Mouse (Mus musculus) CH12F3 (cell line): ENCODE measurements around the gene Peak1.
"Not testable (repeated sequence)": the region's sequence is repeated elsewhere in the genome, so short reads cannot be mapped to it uniquely, and the experiment has no call there.

ENCODE experiments used
- in situ Hi-C: fragments of 300-500 bp; cut with MboI; formaldehyde crosslinking; loops from 2 replicates; pipeline ENCODE4 v1.14.3; 2020; ENCODE audit warnings: low sequenced_read_pairs

Gene Peak1

DNA sequence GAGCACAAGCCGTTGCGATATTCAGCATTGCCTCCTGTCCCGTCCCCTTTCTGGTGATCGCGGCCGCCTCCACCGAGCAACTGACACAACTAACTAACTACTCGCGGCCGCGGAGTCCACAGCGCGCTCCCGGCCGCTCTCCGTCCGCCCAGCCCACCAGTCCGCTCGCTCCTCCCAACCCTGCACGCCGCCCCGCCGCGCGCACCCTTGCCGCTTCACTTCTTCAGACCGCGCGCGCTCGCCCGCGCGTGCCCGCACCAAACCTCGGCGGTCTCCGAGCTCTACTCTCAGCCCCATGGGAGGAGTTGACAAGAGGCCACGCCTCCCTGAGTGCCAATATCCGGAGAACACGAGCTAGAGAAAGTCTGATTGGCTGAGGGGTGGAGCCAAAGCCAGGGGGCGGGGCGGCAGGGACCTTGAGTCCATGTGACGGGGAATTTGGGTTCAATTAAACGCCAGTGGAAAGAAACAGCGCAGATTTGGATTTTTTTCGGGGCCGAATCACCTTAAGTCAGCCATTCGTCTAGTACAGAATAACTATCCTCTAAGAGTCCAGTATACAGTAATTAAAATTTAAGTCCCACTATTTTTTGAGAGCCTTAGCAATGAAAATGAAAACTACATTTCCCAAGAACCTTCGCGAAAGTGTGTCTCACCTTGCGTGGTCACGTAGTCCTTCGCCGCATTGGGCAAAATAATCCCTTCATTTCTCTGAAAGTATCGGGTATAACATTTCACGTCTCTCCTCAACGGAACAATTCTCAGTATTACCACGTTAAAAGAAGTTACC, at the start of gene Peak1, which contains the start of gene Hmg20a:
Peak1 (minus strand) TSS at position 120 of the 790 bp plus-strand sequence.
Hmg20a (plus strand) TSS at position 662 of the 790 bp plus-strand sequence.
- in situ Hi-C loops = no loop called here

DNA sequence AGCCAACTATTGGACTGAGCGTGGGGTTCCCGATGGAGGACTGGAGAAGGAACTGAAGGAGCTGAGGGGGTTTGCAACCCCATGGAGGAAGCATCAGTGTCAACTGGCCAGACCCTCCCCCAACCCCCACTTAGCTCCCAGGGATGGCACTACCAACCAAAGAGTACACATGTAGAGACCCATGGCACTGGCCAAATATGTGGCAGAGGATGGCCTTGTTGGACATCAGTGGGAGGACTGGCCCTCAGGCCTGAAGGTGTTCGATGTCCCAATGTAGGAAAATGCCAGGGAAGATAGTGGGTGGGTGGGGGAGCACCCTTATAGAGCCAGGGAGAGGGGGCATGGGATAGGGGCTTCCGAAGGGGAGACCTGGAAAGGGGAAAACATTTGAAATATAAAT, 48.4 kb upstream of the Peak1 start:
- in situ Hi-C loops = no loop called here

DNA sequence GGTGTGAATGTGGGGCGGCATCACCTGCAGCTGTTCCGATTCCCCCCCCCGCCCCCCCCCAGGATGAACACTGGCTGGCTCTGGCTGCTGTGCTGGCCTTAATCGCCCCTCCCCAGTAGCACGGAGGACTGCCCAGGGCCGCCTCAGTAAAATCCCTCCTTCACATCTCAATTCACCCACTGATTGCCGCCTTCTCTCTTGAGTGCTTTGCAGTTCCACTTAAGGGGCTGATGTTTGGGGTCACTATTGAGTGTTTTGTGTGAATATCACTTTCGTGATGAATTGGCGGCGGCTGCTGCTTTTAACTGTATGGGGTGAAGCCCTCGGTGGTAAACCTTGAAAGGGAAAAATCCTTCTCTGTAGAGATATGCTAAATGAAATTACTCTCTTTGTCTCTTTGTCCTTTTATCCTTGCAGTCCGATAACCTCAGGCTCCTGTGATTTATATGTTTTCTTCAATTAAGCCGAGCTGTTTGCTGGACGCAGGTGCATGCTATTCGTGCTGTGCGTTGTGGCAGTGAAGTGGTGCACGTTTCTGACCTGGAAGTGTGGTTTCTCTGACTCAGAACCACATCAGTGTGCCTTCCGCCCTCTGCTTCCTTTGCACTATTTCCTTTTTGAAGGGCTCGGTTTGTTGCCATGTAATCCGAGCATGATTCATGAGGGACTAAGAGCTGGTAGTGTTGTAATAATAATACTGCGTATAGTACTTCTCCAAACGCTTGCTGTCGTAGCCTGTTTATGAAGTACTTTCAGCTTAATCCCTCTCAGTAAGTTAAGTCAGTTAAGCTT, 47.2 kb upstream of the Peak1 start:
- in situ Hi-C loops = no loop called here

DNA sequence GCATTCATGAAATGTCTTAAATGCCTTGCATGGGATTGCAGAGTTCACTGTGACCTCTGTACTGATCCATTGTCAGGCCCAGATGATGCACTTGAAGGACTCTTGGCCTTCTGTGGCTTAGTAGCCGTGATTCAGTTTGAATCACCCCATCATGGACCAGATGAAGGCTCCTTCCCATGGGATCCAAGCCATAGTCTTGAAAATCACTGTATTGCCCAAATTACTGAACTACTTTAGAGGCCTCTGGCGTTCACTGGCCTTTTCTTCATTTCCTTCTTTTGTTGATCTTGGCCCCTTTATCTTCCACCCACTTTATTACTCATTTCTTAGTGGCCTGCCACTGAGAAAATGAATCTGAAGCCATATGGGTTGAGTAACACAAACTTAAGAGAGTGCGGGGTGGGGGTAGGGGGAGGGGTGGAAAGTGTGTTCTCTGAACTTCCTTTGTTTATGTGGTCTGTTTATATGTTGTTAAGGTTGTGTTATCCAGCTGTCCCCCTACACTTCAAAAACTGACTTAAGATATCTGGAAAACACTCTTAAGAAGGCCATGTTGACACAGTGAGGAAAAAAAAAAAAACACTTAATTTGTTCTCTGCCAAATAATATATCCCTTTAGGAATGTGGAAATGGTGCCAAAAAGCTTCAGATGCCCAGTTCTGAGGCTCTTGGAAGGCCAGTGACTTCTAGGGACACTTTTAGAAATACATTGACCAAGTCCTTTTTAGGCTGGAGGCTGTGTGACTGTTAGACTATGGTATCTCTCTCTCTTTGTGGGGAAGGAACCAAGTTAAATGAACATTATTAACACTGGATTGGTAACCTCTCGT, 46.0 kb upstream of the Peak1 start:
- in situ Hi-C loops = no loop called here

DNA sequence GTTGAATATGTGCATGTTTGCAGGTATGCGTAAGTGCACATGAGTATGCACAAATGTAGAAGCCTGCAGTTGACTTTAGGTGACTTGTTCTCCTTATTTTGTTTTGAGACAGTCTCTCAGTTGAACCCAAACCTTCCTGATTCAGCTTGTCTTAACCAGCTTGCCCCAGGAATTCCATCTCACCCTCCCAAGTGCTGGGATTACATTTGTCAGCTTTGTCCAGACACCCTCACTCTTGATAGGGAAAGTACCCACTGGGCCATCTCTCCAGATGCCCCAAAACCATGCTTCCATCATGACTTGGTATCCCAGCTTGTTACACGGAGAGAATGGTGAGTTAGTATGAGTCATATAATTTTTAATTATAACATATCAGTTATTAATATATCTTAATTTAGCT, 45.2 kb upstream of the Peak1 start:
- in situ Hi-C loops = no loop called here

DNA sequence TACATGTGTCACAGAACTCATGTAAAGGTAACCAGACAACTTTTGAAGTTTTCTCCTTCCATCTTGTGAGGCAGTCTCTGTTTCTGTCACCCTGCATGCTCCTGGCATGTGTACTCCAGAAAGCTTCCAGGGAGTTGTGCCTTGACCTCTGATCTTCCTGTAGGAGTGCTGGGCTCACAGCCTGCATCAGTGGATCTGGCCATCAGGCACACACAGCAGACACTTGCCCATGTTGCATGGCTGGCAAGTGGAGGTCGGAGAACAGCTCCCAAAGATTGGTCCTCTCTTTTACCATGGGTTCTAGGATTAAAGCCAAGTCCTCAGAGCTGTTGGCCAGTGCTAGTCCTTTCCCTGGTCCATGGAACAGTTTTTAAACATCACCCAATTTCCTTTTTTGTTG, 44.7 kb upstream of the Peak1 start:
- in situ Hi-C loops = no loop called here

DNA sequence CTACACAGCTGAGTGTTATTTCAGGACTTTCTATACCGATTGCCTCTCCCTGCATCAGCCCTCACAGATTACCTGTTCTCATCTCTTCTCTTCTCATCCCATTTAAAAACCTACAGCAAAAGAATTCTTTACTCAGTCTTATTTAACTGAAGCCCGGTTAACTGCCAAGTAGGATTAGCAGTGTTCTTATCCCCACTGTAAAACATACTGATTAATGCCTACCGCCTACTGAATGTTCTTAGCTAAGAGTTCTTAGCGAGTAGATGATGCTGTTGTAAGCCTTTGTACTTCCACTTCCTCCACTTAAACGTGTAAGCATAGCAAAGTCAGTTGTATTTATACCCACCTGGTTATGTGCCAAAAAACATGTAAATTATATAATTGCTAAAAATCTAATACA, 43.1 kb upstream of the Peak1 start:
- in situ Hi-C loops = no loop called here

DNA sequence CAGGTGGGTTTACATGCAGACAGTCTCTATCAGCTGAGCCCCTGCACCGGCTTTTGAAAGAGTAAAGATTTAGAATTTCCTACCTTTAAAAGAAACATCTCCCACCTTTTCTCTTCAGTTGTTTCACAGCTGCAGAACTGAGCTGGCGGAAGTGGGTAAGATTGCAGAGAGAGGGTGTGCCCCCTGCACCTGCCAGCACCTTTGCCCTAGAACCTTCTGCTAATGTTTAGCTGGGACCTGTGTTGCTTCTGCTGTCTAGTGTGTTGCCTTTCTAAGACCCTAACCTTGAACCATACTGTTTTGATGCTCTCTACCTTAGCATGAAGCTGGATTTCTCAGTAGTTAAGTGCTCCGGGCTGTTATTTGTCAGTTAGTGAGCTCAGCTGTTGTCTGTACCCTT, 38.6 kb upstream of the Peak1 start:
- in situ Hi-C loops = no loop called here

DNA sequence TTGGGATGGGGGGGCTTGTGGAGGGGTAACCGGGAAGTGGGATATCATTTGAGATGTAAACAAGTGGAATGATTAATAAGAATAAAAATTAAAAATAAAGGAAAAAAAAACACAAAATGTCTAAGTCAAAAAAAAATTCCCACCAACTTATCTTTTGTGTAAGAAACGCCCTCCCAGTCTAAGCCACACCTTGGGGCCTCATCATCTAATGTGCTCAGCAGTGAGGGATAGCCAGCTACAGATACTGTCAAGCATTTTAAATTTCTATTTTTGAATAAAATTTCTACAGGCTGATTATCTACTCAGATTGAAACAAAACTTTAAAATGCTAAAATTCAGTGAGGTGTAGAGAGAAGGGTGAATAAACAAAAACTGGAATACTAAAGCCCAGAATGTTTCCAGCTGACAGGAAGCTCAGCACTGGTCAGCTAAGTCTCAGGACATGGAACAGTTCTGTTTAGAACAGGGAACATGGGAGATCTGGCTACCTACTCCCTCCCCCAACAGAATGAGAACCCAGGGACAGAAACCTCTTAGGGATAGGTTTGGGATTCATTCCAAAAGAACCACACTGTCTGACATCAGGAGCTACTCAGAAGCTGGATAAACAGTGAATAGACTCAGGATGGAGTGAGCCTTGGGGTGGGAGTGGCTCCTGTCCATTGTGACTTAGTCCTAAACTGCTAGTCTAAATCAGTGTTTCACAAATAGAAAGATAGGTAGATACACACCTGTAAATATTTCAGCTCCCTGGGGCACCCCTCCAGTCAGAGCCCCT, 35.4 kb upstream of the Peak1 start:
- in situ Hi-C loops = no loop called here

DNA sequence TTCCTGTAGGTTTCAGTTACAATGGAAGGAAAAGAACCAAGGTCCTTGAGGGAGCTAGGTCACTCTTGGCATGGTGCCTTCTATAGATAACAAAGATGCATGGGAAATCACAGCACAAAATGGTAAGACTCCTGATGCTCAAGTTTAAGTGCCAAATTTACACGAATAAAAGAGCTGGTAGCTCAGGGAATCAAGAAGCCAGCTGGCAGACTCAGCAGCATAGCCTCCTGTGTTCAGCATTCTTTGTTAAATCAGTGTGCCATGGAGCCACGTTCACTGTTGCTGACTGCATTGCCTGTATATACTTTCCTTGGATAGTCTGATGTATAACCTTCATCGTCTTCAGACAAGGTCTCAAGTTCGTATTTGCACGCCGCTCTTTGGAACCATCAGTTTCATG, 33.7 kb upstream of the Peak1 start:
- in situ Hi-C loops = no loop called here

DNA sequence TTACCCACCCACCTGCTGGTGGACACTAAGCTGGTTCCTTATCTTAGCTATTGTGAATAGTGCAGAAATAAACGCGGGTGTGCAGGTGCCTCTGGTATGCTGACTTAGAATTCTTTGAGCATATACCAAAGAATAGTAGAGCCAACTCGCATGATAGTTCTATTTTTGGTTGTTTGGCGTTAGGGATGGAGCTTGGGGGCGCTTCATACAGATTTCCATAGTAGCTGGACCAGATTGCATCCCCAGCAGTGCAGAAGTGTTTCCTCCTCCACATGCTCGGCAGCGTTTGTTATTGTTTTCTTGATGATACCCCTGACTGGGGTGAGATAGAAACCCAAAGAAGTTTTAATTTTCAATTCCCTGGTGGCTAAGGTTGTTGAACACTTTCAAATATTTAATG, 21.8 kb upstream of the Peak1 start:
- in situ Hi-C loops = no loop called here

DNA sequence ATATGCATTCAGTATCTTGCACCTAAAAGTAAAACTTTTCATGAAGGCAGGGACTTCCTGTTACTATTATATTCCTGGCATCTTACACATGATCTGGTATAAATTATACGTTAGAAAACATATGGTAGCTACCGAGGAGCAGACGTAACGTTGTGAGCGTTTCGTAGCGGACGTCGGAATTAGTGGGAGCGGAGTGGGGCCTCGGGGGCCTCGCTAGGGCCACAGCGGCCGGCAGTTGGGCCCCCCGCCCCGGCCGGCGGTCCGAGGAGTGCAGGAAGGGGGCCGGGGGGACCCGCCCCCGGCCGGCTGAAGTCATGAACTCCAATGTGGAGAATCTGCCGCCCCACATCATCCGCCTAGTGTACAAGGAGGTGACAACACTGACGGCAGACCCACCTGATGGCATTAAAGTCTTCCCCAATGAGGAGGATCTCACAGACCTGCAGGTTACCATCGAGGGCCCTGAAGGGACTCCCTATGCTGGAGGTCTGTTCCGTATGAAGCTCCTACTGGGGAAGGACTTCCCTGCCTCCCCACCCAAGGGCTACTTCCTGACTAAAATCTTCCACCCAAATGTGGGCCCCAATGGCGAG, 19.5 kb upstream of the Peak1 start:
- in situ Hi-C loops = not testable (repeated sequence)

DNA sequence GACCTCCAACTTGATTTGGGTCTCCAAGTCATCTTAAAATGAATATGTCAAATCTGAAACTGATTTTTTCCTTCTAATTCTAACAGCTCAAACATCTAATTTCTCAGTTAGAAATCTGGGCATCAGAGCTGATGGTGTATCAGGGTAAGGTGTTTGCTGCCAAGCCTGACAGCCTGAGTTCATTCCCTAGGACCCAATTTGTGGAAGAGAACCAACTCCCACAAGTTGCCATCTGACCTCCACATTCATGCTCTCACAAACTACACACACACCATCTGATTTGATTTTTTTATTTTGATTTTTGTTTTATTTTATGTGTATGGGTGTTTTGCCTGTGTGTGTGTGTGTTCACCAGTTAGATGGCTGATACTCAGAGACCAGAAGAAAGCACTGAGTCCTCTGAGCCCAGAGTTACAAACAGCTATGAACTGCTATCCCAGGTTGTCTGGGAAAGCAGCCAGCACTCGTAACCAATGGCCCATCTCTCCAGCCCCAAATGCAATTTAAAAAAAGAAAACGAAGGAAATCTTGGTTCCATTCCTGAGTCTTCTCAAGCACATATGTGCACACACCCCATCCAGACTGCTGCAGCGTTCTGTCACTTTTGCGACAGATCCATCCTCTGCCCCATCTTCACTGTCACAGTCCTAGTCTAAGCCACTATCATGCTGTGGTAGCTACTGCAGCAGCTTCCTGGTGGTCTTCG, 18.1 kb upstream of the Peak1 start:
- in situ Hi-C loops = no loop called here

DNA sequence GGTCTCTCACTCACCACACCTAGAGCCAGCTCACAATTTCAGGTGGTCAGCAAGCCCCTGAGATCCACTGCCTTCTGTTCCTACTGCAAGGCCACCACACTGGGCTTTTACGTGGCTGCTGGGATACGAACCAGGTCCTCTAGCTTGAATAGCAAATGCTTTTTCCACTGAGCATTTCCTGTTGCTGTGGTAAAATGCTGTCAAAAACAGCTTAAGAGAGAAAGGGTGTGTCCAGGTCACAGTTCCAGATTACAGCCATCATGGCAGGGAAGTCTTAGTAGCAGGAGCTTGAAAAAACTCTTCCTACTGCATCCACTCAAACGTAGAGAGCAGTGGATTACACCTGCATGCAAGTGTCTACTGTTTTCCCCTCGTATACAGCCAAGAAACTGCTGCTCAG, 7.0 kb upstream of the Peak1 start:
- in situ Hi-C loops = no loop called here

DNA sequence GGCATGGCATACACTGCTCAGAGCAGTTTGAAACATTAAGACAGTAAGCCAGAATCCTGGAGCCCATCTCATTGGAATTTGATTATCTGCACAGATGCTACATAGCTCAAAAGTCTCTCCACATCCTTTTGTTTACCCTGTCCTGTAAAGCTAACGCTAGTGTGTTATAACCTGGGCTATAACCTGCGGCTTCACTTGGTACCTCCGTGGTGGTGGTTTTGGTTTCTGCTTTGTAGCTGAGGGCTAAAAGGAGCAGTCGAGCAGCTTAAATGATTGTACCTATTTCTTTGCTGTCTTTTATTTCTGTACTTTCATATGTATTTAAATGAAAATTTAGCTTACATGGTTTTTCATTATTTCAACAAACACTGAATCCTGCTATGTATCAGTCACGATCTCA, 4.1 kb upstream of the Peak1 start:
- in situ Hi-C loops = no loop called here

DNA sequence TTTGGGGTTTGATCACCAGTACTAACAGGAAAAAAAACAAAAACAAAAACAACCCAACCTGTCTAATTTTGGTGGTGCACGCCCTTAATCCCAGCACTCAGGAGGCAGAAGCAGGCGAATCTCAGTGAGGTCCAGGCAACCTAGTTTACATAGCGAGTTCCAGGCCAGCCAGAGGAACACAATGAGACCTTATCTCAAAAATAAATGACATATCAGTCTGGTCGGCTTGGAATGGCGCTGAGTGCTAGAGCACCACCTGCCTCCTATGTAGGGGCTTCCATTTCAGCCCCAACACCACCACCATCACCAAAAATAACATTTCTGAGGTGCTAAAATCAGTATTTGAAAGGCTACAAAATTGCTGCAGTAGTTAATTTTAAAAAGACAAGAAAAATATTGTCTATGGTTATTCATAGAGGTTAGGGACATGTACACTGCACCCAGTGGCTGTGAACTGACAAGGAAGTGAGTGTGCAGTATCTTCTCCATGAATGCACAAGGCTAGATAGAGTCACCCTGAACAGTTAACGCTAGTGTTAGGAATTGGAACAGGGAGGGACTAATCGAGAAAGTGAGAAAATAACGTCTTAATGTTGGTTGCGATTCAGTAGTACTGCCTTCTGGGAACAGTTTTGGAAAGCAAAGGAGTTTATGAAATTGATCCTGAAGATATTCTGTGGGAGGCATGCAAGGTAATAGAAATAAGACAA, 3.2 kb upstream of the Peak1 start:
- in situ Hi-C loops = no loop called here

DNA sequence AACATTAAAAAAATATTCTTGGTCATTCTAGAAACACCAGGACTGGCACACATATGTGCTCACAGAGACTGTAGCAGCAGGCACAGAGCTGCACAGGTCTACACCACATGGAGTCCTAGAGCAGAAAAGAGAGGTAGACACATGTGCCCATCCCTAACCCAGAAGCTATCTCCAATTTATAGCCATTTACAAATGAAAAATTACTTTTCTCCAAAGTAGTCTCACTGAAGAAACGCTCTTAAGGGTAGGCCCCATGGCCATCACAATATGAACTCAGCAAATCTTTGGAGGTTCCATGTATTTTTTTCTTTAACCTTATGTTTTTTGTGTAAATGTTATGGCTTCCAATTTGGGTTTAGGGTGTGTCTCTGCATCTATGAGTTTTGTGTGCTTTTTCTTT, 2.4 kb upstream of the Peak1 start:
- in situ Hi-C loops = no loop called here

DNA sequence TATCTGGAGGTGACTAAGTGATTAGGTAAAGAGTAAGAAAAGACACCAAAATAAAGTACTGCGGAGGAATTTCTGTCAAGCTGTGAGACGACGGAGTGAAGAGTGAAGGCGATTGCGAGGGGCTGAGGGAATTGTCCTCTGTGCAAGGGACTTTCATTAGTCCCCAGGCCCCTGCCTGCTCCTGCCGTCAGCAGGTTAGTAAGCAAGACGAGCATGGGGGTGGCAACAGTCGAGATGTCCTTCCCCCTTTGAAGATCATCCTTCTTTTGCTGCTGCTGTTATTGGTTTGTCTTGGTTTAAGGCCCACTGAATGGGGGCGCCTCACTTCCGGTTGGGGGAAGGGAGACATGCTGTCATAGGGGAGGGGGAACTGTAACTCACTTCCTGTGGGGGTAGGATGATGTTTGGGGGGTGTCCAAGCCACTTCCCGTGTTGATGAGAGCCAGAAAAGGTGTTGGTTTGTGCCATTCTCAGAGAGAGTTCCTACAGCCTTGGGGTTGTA, 922 bp upstream of the Peak1 start:
- in situ Hi-C loops = no loop called here

DNA sequence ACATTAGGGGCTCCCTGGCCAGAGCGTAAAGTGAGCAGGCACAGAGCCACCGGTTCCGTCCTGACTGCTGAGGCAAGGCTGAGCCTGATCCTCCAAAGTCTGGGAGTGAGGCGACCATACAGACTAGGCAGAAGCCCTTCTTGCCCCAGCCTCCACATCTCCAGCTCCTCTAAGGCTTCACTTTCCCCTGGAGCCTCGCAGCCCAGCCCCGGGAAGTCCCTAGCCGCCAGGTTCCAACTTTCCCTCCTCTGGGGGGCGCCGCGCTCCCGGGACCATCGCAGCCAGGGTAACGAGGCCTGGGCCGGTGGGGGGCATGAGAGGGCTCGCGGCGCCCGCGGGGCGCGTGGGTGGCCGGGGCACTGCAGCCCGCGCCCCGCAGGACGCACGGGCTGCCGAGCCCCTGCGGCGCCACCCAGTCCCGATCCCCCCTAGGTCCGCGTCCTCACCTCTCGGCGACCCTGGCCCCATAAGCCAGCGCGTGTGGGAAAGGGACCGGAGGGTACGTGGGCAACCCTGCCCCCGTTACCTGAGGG, 386 bp downstream of the Peak1 start:
- in situ Hi-C loops = no loop called here
